7 mouse cellular contexts compared by ENCODE assay signal in the genomic region with DNA sequence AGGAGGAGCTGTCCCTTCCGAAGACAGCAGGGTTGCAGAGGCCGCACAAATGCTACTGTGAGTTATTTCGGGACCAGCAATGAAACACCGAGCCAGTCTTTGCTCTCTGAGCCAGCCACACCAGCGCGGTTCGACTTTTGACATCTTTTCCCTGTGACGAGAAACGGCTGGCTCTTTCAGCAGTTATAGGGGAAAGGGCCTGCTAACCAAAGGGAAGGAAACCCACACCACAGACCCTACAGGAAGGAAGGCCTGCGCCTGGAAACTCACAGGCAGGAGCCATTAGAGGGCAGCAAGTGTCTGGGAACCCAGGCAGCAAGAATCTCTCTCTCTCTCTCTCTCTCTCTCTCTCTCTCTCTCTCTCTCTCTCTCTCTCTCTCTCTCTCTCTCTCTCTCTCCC.
DNase-seq lines count a peak whose midpoint lies in the region; ATAC-seq lines count a peak whose summit lies in the region.

No protein-coding gene starts in this region.

- no peaks in the 10 kb centered on the region for H3K27me3 ChIP-seq in hindbrain, embryonic 14.5 days (ENCODE audit: control insufficient read depth, insufficient read depth, low read length)
- 0 out of 2 replicates have a peak, but pooled peaks cover 5% of the 10 kb centered on the region for H3K27me3 ChIP-seq in limb, embryonic 10.5 days (ENCODE audit: low read depth, poor library complexity, severe bottlenecking)
- peaks cover 55% of the 10 kb centered on the region for H3K27me3 ChIP-seq in midbrain, embryonic 10.5 days (ENCODE audit: low read depth, poor library complexity, severe bottlenecking)
- no peaks in the 10 kb centered on the region for H3K27me3 ChIP-seq in stomach, embryonic 16.5 days (ENCODE audit: control insufficient read depth, insufficient read depth, low read length)

- ATAC-seq in hindbrain, embryonic 14.5 days (ENCODE audit: low FRiP score): peak; percentile 66; the same call in 1 of the 2 replicates
- ATAC-seq in stomach, embryonic 16.5 days (ENCODE audit: insufficient read depth, low FRiP score): peak; percentile 71

- DNase-seq in adrenal gland, adult (ENCODE audit: inconsistent age in 2 of 2, low spot score in 1 of 2): peak; percentile 76 to 93
- DNase-seq in cerebellum, adult 18-20 months: peak; percentile 9 to 18
- peak; percentile 31 to 48 for DNase-seq in frontal cortex, postnatal 36 days (ENCODE audit: low spot score in 2 of 2)
- peak; percentile 71 for DNase-seq in hindbrain, embryonic 14.5 days (ENCODE audit: low spot score)
- DNase-seq in limb, embryonic 10.5 days (ENCODE audit: low spot score): peak; percentile 67
- peak; percentile 62 for DNase-seq in midbrain, embryonic 10.5 days (ENCODE audit: low spot score)

- H3K36me3 ChIP-seq in hindbrain, embryonic 14.5 days (replicated peaks; ENCODE audit: control insufficient read depth, insufficient read depth): no peaks in the 10 kb centered on the region
- H3K36me3 ChIP-seq in limb, embryonic 10.5 days: no peaks in the 10 kb centered on the region
- H3K36me3 ChIP-seq in midbrain, embryonic 10.5 days: no peaks in the 10 kb centered on the region
- H3K36me3 ChIP-seq in stomach, embryonic 16.5 days (ENCODE audit: control insufficient read depth, insufficient read depth, low read length): no peaks in the 10 kb centered on the region

- peaks cover 16% of the 10 kb centered on the region for H3K4me1 ChIP-seq in hindbrain, embryonic 14.5 days (replicated peaks; ENCODE audit: control insufficient read depth, insufficient read depth, low read length)
- peaks cover 30% of the 10 kb centered on the region for H3K4me1 ChIP-seq in limb, embryonic 10.5 days
- peaks cover 24% of the 10 kb centered on the region for H3K4me1 ChIP-seq in midbrain, embryonic 10.5 days
- peaks cover 24% of the 10 kb centered on the region for H3K4me1 ChIP-seq in stomach, embryonic 16.5 days (ENCODE audit: control insufficient read depth, insufficient read depth, low read length)

- H3K4me3 ChIP-seq in hindbrain, embryonic 14.5 days (replicated peaks; ENCODE audit: low read length): no peak overlapping the region
- peak overlapping the region; percentile 39 for H3K4me3 ChIP-seq in limb, embryonic 10.5 days
- peak overlapping the region; percentile 39; the same call in 1 of the 2 replicates for H3K4me3 ChIP-seq in midbrain, embryonic 10.5 days
- no peak overlapping the region for H3K4me3 ChIP-seq in stomach, embryonic 16.5 days (replicated peaks; ENCODE audit: low read length)

- no peaks in the 10 kb centered on the region for H3K9me3 ChIP-seq in hindbrain, embryonic 14.5 days (ENCODE audit: control insufficient read depth, low read length)
- H3K9me3 ChIP-seq in limb, embryonic 10.5 days (replicated peaks): no peaks in the 10 kb centered on the region
- no peaks in the 10 kb centered on the region for H3K9me3 ChIP-seq in midbrain, embryonic 10.5 days (replicated peaks)
- H3K9me3 ChIP-seq in stomach, embryonic 16.5 days (replicated peaks; ENCODE audit: control insufficient read depth, low read length): no peaks in the 10 kb centered on the region

- H3K4me2 ChIP-seq in hindbrain, embryonic 14.5 days (replicated peaks): peak overlapping the region; percentile 50; the same call in 1 of the 2 replicates
- peak overlapping the region; percentile 48; the same call in 1 of the 2 replicates for H3K4me2 ChIP-seq in stomach, embryonic 16.5 days (ENCODE audit: low read depth, low read length)

- 18% methylated on average over 10 of the region's 10 CpGs for WGBS in hindbrain, embryonic 14.5 days
- WGBS in limb, embryonic 10.5 days: 15% methylated on average over 10 of the region's 10 CpGs
- WGBS in midbrain, embryonic 10.5 days: 15% methylated on average over 10 of the region's 10 CpGs
- WGBS in stomach, embryonic 16.5 days: 8% methylated on average over 10 of the region's 10 CpGs

- H3K9ac ChIP-seq in hindbrain, embryonic 14.5 days: no peak overlapping the region
- peak overlapping the region; percentile 69 for H3K9ac ChIP-seq in stomach, embryonic 16.5 days (ENCODE audit: low read length)

- peak overlapping the region; percentile 29; the same call in 1 of the 2 replicates for H3K27ac ChIP-seq in hindbrain, embryonic 14.5 days
- H3K27ac ChIP-seq in limb, embryonic 10.5 days: peak overlapping the region; percentile 90
- peak overlapping the region; percentile 85 for H3K27ac ChIP-seq in midbrain, embryonic 10.5 days (replicated peaks)
- peak overlapping the region; percentile 89 for H3K27ac ChIP-seq in stomach, embryonic 16.5 days (ENCODE audit: low read length)

Comparison
In these comparisons a context has a peak if more than half of its experiments do, and no peak if none do; other contexts are left out.
1. DNase-seq: peak in every context shown above with its lines; median percentile 84 in adrenal gland, adult; 71 in hindbrain, embryonic 14.5 days; 67 in limb, embryonic 10.5 days; 62 in midbrain, embryonic 10.5 days; 40 in frontal cortex, postnatal 36 days; 14 in cerebellum, adult 18-20 months.
2. H3K27ac ChIP-seq: peak in every context shown above with its lines; median percentile 90 in limb, embryonic 10.5 days; 89 in stomach, embryonic 16.5 days; 85 in midbrain, embryonic 10.5 days; 29 in hindbrain, embryonic 14.5 days.
3. H3K4me3 ChIP-seq: peak in limb, embryonic 10.5 days (single experiment) and midbrain, embryonic 10.5 days (single experiment); none in hindbrain, embryonic 14.5 days (single experiment) and stomach, embryonic 16.5 days (single experiment).